Mouse (Mus musculus) liver, adult 2 months (tissue): ENCODE data around the gene Ankrd28. TPM values are rescaled to one million over a fixed set of nuclear protein-coding genes. Genes with fewer than 3 reads are reported as not detected.
"Not testable (repeated sequence)": the region's sequence is repeated elsewhere in the genome, so short reads cannot be mapped to it uniquely, and the experiment has no call there.

ENCODE experiments used
- DNase-seq: peaks from one replicate; pipeline ENCODE4 v3.0.0-alpha.2; 2011; ENCODE audit warnings: low read depth, low spot score; ENCODE audit errors: extremely low read depth
- H3K27ac ChIP-seq: fragments of 200-500 bp; replicated peaks from 2 replicates; pipeline ENCODE4 v1.5.1; 2012; ENCODE audit warnings: low read depth, mild to moderate bottlenecking, control low read depth, inconsistent platforms, low read length; ENCODE audit not compliant: insufficient read depth
- H3K27me3 ChIP-seq: fragments of 200-500 bp; 2 replicates; pipeline ENCODE4 v1.6.1; 2012; ENCODE audit warnings: mild to moderate bottlenecking, moderate library complexity, low read length, inconsistent platforms; ENCODE audit not compliant: control insufficient read depth, insufficient read depth
- H3K36me3 ChIP-seq: fragments of 200-500 bp; 2 replicates; pipeline ENCODE4 v1.6.1; 2012; ENCODE audit warnings: low read length, inconsistent platforms; ENCODE audit not compliant: control insufficient read depth, insufficient read depth
- H3K4me1 ChIP-seq: fragments of 200-500 bp; 2 replicates; pipeline ENCODE4 v1.6.1; 2011; ENCODE audit warnings: low read length; ENCODE audit not compliant: control insufficient read depth, insufficient read depth
- H3K4me3 ChIP-seq: fragments of 200-500 bp; 2 replicates; pipeline ENCODE4 v1.5.1; 2011; ENCODE audit warnings: low read depth, mild to moderate bottlenecking, control low read depth, low read length, moderate library complexity; ENCODE audit not compliant: insufficient read depth
- H3K79me2 ChIP-seq: fragments of 200-500 bp; 2 replicates; pipeline ENCODE4 v1.6.1; 2012; ENCODE audit warnings: inconsistent platforms, mild to moderate bottlenecking, low read length, moderate library complexity; ENCODE audit not compliant: control insufficient read depth, insufficient read depth
- H3K9ac ChIP-seq: fragments of 200-500 bp; 2 replicates; pipeline ENCODE4 v1.6.1; 2012; ENCODE audit warnings: low read depth, mild to moderate bottlenecking, control low read depth, inconsistent platforms, low read length
- CTCF ChIP-seq: fragments of 200-500 bp; IDR thresholded peaks from 2 replicates; pipeline ENCODE4 v1.5.1; 2011; ENCODE audit warnings: low read depth, low read length, control low read depth
- POLR2A ChIP-seq: fragments of 200-500 bp; IDR thresholded peaks from 2 replicates; pipeline ENCODE4 v1.6.1; 2011; ENCODE audit warnings: low read length, control low read depth; ENCODE audit not compliant: insufficient read depth; ENCODE audit errors: extremely low read depth
- WGBS: fragments of 180-500 bp; shearing (Covaris S2); methylation state at CpG from one replicate; pipeline ENCODE4 v1.1.7; 2018; 5-methylcytosine and 5-hydroxymethylcytosine counted together
- polyA plus RNA-seq: library from polyadenylated mRNA; depleted of rRNA; stranded (reverse); fragments of >200 nt; gene quantifications from 2 replicates; pipeline ENCODE4 v1.2.3, GENCODE M21; 2012
- total RNA-seq: library from RNA; depleted of rRNA; stranded (reverse); fragments of >200 nt; gene quantifications from 2 replicates; pipeline ENCODE4 v1.2.3, GENCODE M21; 2014

Ankrd28 gene
- total and polyA plus RNA-seq, 2 experiments = 3.4 to 27.7 TPM

- no peak for DNase-seq
- H3K36me3 ChIP-seq = no peaks in the 10 kb centered on the region
- peaks cover 3% of the 10 kb centered on the region; the same call in 1 of the 2 replicates for H3K79me2 ChIP-seq
- no peaks in the 10 kb centered on the region for H3K4me1 ChIP-seq
- no peak overlapping the region for H3K27ac ChIP-seq
- H3K9ac ChIP-seq = no peak overlapping the region
- no peak overlapping the region for H3K4me3 ChIP-seq
- WGBS = 98% methylated on average over 4 of the region's 4 CpGs
- TF ChIP-seq POLR2A = no peak
- no peak for TF ChIP-seq CTCF
- H3K27me3 ChIP-seq = no peaks in the 10 kb centered on the region
Measured at GRCm38 (mm10) chr14:31773518-31773917, 56.9 kb downstream of the Ankrd28 start.

GRCm38 (mm10) chr14:31772251-31772650, 58.2 kb downstream of the Ankrd28 start:
- no peak for DNase-seq
- H3K4me1 ChIP-seq = no peaks in the 10 kb centered on the region
- no peaks in the 10 kb centered on the region for H3K36me3 ChIP-seq
- no peaks in the 10 kb centered on the region for H3K27me3 ChIP-seq
- H3K27ac ChIP-seq = no peak overlapping the region
- H3K9ac ChIP-seq = no peak overlapping the region
- H3K79me2 ChIP-seq = peaks cover 3% of the 10 kb centered on the region; the same call in 1 of the 2 replicates
- no peak overlapping the region for H3K4me3 ChIP-seq
- no peak for TF ChIP-seq POLR2A
- no peak for TF ChIP-seq CTCF

GRCm38 (mm10) chr14:31768531-31768930, 61.9 kb downstream of the Ankrd28 start:
- WGBS = 43% methylated on average over 3 of the region's 3 CpGs
- no peak overlapping the region for H3K9ac ChIP-seq
- no peaks in the 10 kb centered on the region for H3K4me1 ChIP-seq
- no peak overlapping the region for H3K27ac ChIP-seq
- no peak for TF ChIP-seq POLR2A
- TF ChIP-seq CTCF = no peak
- H3K79me2 ChIP-seq = no peaks in the 10 kb centered on the region; the same call in 1 of the 2 replicates
- no peaks in the 10 kb centered on the region for H3K27me3 ChIP-seq
- no peak overlapping the region for H3K4me3 ChIP-seq
- peaks cover 4% of the 10 kb centered on the region; the same call in 1 of the 2 replicates for H3K36me3 ChIP-seq
- no peak for DNase-seq

GRCm38 (mm10) chr14:31764083-31764482, 66.4 kb downstream of the Ankrd28 start:
- TF ChIP-seq POLR2A (no peak), CTCF (no peak)
- no peaks in the 10 kb centered on the region for H3K27me3 ChIP-seq
- DNase-seq = no peak
- 91% methylated on average over 2 of the region's 2 CpGs for WGBS
- H3K9ac ChIP-seq = no peak overlapping the region
- peaks cover 7% of the 10 kb centered on the region; the same call in 1 of the 2 replicates for H3K79me2 ChIP-seq
- no peak overlapping the region for H3K4me3 ChIP-seq
- no peak overlapping the region for H3K27ac ChIP-seq
- no peaks in the 10 kb centered on the region for H3K4me1 ChIP-seq
- H3K36me3 ChIP-seq = peaks cover 23% of the 10 kb centered on the region

GRCm38 (mm10) chr14:31761727-31762126, 68.7 kb downstream of the Ankrd28 start:
- H3K27ac ChIP-seq = no peak overlapping the region
- TF ChIP-seq POLR2A (no peak), CTCF (no peak)
- peaks cover 7% of the 10 kb centered on the region; the same call in 1 of the 2 replicates for H3K79me2 ChIP-seq
- no peaks in the 10 kb centered on the region for H3K27me3 ChIP-seq
- H3K9ac ChIP-seq = no peak overlapping the region
- peaks cover 23% of the 10 kb centered on the region for H3K36me3 ChIP-seq
- no peaks in the 10 kb centered on the region for H3K4me1 ChIP-seq
- DNase-seq = no peak
- no peak overlapping the region for H3K4me3 ChIP-seq
- WGBS = 85% methylated on average over 7 of the region's 7 CpGs

- no peak overlapping the region for H3K9ac ChIP-seq
- DNase-seq = no peak
- H3K27ac ChIP-seq = no peak overlapping the region
- no peaks in the 10 kb centered on the region for H3K4me1 ChIP-seq
- TF ChIP-seq CTCF (no peak), POLR2A (no peak)
- H3K27me3 ChIP-seq = no peaks in the 10 kb centered on the region
- no peak overlapping the region for H3K4me3 ChIP-seq
- peaks cover 28% of the 10 kb centered on the region for H3K36me3 ChIP-seq
- H3K79me2 ChIP-seq = peaks cover 7% of the 10 kb centered on the region; the same call in 1 of the 2 replicates
- 82% methylated on average over 2 of the region's 2 CpGs for WGBS
Measured at GRCm38 (mm10) chr14:31759195-31759594, 71.3 kb downstream of the Ankrd28 start.

GRCm38 (mm10) chr14:31758410-31758809, 72.0 kb downstream of the Ankrd28 start:
- not testable (repeated sequence) for H3K4me3 ChIP-seq, H3K9ac ChIP-seq, H3K27ac ChIP-seq, H3K4me1 ChIP-seq, H3K27me3 ChIP-seq, DNase-seq, H3K79me2 ChIP-seq
- H3K36me3 ChIP-seq = peaks cover 23% of the 10 kb centered on the region
- WGBS = 81% methylated on average over 3 of the region's 3 CpGs
